Mouse (Mus musculus) kidney, postnatal 4 days (tissue): ENCODE measurements around the gene Gstm7.
A peak's percentile ranks its signal among the peaks of the same experiment; 100 is the strongest.
"Not testable (repeated sequence)": the region's sequence is repeated elsewhere in the genome, so short reads cannot be mapped to it uniquely, and the experiment has no call there.

ENCODE experiments used
- DNase-seq, 2 experiments: peaks; one replicate each; pipeline ENCODE4 v3.0.0; 2021; ENCODE audit warnings: mixed read lengths in 2 of 2

The Gstm7 gene

GRCm38 (mm10) chr3:107932128-107932527 is 511 bp upstream of the Gstm7 start:
- no peak for DNase-seq

DNA sequence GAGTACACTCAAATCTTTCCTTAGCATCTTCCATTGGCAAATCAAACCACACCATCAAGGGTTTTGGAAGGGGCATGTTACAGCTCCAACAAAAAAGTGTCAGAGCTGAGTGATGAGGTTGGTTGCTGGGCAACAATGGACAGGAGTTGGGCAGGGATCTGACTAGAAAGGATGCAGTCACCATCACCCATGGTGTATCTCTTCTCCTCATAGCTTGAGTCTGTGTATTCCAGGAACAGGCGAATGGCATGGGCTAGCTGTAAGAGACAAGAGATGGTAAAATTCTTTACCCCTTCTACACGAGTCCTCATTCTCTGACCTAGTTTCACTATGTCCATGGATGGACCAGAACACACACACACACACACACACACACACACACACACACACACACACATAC is 483 bp downstream of the Gstm7 start:
- DNase-seq, result no peak

GRCm38 (mm10) chr3:107929731-107930130 is 1.9 kb downstream of the Gstm7 start:
- no peak for DNase-seq

DNA sequence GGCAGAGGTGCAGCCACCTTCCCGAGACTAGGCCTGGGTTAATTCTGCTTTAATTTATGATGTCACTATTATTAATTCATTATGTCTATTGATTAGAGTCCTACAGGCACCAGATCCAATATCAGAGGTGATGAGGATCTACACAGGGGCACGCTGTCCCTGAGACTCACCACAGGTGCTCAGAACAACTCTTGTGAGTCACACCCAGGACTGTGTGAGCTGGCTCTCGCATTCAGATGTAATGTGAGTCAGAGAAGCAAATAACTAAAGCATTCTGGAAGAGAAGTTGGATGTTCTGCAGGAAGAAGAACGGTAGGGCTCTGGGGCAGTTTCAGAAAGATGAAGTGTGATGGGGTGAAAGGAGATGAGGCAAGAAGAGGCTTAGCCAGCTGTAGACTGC is 2.4 kb downstream of the Gstm7 start:
- no peak for DNase-seq

DNA sequence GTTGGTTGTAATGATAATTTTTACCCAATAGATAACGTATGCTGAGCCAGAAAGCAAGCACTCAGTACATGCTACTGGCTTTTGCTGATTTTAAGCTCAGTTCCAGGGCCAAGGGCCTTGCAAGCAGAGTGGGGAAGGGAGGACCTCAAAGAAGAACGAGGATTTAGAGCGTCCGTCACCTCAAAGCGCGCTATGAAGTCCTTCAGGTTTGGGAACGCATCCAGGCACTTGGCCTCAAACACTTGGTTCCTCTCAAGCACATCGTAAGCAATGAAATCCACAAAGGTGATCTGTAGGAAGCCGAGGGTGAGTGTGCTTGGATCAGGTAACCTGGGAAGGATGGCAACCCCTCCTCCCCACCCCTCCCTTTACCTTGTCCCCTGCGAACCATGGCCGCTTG is 2.9 kb downstream of the Gstm7 start:
- no peak for DNase-seq

DNA sequence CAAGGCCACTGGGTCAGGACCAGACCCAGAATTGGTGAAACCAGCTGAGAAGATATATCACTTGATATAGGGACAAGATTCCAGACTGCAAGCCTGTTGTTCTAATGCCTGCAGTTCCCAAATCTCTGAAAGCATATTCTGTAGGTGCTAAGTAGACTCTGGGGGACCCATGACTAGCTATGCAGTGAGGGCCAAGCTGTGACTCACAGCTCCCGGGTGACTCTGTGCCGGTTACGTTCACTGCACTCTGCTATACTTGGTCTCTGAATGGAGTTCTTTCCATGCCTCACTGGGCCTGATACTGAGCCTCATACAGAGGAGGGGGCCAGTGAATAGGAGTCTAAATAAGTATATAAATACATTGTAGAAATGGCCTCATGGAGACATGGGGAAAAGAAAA is 3.8 kb downstream of the Gstm7 start:
- no peak for DNase-seq

GRCm38 (mm10) chr3:107925335-107925734 is 6.3 kb downstream of the Gstm7 start:
- DNase-seq, result no peak

DNA sequence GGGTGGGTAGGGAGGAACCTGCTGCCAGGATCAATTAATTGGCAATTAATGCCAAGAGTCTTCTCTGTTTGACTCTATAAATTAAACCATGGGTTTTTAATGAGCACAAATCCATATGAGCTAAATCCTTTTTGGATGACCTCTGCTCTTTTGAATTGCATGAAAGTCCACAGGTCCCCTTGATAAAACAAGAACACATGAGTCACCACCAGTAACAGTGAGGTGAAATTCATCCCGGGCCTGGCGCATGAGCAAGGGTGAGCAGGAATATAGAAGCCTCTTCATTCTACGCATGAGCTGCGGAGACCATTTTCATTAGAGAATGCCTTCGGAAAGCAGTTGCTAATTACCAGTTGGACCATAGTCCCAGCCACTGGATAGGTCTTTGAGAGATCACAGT is 11.3 kb downstream of the Gstm7 start:
- no peak for DNase-seq

DNA sequence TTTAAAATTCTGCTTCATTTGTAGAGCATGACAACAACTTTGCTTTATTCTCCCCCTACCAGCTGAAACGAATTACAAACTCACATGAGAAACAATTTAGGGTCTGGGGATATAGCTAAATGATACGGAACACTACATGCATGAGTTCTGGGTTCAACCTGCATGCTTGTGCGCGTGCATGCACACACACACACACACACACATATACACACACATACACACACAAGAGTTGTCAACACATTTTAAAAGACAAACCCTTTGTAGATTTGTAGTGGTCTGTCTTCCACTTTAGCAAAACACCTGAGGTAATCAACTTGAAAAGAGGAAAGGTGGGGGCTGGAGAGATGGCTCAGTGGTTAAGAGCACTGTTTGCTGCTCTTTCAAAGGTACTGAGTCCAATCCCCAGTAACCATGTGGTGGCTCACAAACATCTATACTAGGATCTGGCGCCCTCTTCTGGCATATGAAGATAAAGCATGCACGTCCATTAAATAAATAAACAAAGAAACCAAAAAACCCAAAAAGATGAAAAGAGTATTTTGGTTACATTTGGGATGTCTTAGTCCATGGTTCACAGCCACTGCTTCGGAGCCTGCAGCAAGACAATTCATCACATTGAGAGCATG is 13.7 kb downstream of the Gstm7 start:
- peak; percentile 67 to 73 for DNase-seq

DNA sequence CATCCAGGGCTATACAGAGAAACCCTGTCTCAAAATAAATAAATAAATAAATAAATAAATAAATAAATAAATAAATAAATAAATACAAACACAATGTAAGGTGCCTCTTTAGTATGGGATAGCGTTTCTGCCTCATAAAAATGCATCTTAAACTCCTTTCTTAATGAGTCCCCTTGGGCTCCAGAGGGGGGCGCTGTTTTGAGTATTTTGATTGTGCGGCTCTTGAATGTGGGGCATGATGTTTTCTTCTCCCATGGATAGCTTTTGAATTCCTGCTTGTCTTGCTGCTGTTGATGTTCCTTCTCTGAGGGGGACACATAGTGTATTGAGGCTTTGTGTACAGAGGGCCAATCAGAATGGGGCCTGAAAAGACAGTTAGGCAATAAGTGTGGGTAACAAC is 14.5 kb downstream of the Gstm7 start:
- no peak for DNase-seq

- no peak for DNase-seq
Measured at GRCm38 (mm10) chr3:107916674-107917073, 14.9 kb downstream of the Gstm7 start.

DNA sequence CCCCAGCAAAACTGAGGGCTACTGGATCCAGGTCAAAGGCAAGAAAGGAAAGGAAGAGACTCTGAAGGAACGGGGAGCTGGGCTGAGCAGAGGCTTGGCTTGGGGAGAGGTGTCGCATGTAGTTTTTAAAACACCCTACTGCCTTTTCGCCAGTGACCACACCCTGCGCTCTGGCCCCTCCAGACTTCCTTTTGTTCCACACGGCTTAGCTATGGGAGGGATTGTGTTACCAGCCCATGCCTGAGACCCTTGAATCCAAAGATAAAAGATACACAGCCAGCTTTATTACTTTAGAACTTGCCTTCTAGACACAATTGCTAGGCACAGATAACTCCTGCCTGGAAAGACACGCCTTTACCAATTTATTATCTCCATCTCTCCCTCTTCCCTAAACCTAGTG is 25.7 kb downstream of the Gstm7 start:
- DNase-seq, result no peak

DNA sequence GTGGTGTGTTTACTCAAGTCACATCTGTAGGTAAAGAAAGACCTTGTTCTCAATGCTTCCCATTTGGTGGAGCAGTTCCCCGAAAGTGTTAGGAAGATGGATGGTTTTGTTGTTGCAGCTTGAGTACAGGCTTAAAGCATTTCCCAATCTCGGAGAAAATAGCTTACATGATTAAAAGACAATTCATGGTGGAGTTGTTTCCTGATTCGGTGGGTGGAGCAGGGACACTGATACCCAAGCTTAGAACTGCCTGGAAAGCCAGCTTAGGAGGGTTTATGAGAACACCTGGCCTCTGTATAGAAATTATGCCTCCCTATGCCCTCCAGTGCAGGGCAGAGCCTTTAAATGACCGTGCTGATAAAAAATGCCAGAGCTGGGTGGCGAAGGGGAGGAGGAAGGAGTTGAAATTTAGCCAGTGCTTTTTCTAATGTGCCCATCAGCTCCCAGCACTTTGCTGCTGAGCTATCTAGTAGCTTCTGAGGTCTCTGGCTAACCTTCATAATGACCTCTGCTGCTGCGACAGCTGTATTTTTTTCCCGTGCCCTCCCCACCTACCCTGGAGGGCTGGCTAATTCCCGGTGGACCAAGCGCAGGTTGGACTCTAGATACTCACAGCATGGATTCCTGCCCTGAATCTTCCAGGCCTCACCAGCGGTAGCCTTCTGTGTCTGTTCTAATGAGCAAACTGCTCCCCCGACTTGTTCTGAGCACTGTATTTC is 30.5 kb downstream of the Gstm7 start:
- DNase-seq, result peak in 1 of 2 experiments; percentile 22

DNA sequence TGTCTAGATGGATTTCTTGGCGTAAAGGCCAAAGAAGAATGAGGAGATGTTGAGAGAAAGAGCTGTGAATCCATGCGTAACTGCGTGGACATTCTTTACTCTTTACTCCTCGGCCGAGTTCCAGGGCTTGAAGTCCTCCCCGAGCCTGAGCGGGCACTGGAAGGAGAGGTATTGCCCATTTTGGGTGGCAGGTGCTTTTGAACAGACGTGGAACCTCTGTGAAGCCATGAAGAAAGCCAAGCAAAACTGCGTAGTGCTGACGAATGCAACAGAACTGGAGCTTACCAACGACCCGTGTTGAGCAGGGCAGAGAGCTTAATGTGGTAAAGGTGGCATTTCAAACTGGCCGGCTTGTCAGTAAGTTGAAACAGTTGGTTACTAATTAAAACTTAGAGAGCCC is 32.9 kb downstream of the Gstm7 start:
- peak in 1 of 2 experiments; percentile 34 for DNase-seq

GRCm38 (mm10) chr3:107895720-107896569 is 35.7 kb downstream of the Gstm7 start, which contains the start of gene Gstm5:
Gene Gstm5 (plus strand): TSS chr3:107895821.
- peak; percentile 88 to 92 for DNase-seq

GRCm38 (mm10) chr3:107895194-107895719 is 36.4 kb downstream of the Gstm7 start:
- no peak for DNase-seq

DNA sequence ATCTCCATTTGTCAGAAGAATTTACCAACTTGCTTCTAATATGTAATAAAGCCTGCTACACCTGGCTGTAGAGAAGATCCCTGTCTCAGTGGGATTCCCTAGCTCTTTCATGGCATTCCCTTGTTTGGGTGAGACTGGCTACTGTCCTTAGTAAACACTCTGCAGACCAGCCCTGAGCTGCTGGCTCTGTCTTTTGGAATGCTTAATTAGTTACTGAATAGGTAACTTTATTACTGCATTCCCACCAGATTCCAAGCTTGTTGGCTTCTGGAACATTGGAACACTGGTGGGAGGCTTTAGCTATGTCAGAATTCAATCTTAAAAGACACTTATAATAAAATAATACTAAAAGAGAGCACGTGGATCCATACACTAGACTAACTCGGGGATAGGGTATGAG is 42.4 kb downstream of the Gstm7 start:
- DNase-seq, result not testable (repeated sequence)

- no peak for DNase-seq
Measured at GRCm38 (mm10) chr3:107887674-107888495, 43.7 kb downstream of the Gstm7 start.

- DNase-seq, result no peak
Measured at GRCm38 (mm10) chr3:107877747-107878736, 53.6 kb downstream of the Gstm7 start.

GRCm38 (mm10) chr3:107877005-107877404 is 54.6 kb downstream of the Gstm7 start, which contains the start of gene Eps8l3:
Gene Eps8l3 (plus strand): TSS chr3:107877229.
- no peak for DNase-seq
